Mouse (Mus musculus) liver, embryonic 15.5 days (tissue): ENCODE measurements around the gene Tmem201. TPM values are rescaled to one million over a fixed set of nuclear protein-coding genes. Genes with fewer than 3 reads are reported as not detected.

Experiments used
- ATAC-seq: fragments of 200-750 bp; cut with Nextera tagmentation; 2 replicates; pipeline ENCODE4 v1.8.0; 2017; ENCODE audit warnings: moderate number of reproducible peaks, mild to moderate bottlenecking, moderate library complexity; ENCODE audit not compliant: insufficient read depth
- H3K27ac ChIP-seq: fragments of 300-500 bp; sonication (generic); replicated peaks from 2 replicates; pipeline ENCODE4 v1.5.1; 2015; ENCODE audit warnings: mild to moderate bottlenecking, inconsistent platforms
- H3K27me3 ChIP-seq: fragments of 300-500 bp; sonication (generic); 2 replicates; pipeline ENCODE4 v1.6.1; 2015; ENCODE audit warnings: mild to moderate bottlenecking, inconsistent platforms
- H3K36me3 ChIP-seq: fragments of 300-500 bp; sonication (generic); replicated peaks from 2 replicates; pipeline ENCODE4 v1.6.1; 2015; ENCODE audit warnings: moderate library complexity, mild to moderate bottlenecking, inconsistent platforms
- H3K4me1 ChIP-seq: fragments of 300-500 bp; sonication (generic); replicated peaks from 2 replicates; pipeline ENCODE4 v1.6.1; 2015; ENCODE audit warnings: inconsistent platforms
- H3K4me2 ChIP-seq: fragments of 300-500 bp; sonication (generic); 2 replicates; pipeline ENCODE4 v1.6.1; 2015; ENCODE audit warnings: moderate library complexity, mild to moderate bottlenecking, inconsistent platforms
- H3K4me3 ChIP-seq: fragments of 300-500 bp; sonication (generic); replicated peaks from 2 replicates; pipeline ENCODE4 v1.5.1; 2015; ENCODE audit warnings: mild to moderate bottlenecking, inconsistent platforms
- H3K9ac ChIP-seq: fragments of 300-500 bp; sonication (generic); 2 replicates; pipeline ENCODE4 v1.6.1; 2015; ENCODE audit warnings: moderate library complexity, mild to moderate bottlenecking, inconsistent platforms
- H3K9me3 ChIP-seq: fragments of 300-500 bp; sonication (generic); replicated peaks from 2 replicates; pipeline ENCODE4 v1.6.1; 2016; ENCODE audit warnings: inconsistent platforms
- WGBS: fragments of 180-500 bp; shearing (Covaris S2); methylation state at CpG from one replicate; pipeline ENCODE4 v1.1.7; 2015; ENCODE audit warnings: mixed read lengths; ENCODE audit not compliant: insufficient replicate concordance; 5-methylcytosine and 5-hydroxymethylcytosine counted together
- polyA plus RNA-seq: library from polyadenylated mRNA; unstranded; fragments of >200 nt; fragmentation: Nextera tagmentation; extraction: Ambion mirVana; gene quantifications from 2 replicates; pipeline ENCODE4 v1.2.1, GENCODE M21; 2015

The Tmem201 gene
- polyA plus RNA-seq, 1 experiment from 2014 or later = 6.6 TPM

DNA sequence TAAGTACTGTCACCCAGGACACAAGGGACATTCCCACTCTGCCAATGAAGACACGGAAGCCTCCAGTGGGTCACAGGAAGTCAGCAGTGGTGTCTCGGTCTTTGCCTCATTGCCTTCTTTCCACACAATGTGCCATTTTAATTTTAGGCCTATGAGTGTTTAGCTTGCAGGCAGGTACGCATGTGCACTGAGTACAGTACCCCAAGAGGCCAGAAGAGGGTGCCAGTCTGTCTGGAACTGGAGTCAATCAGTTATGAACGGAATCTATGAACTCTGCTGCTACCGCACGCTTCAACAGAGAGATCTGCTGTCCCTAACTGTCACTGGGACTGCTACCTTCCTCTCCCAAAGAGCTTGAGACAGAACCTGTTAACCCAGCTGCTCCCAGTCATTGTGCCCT lies 18.2 kb downstream of the Tmem201 start:
- 58% methylated on average over 6 of the region's 6 CpGs for WGBS
- no peaks in the 10 kb centered on the region for H3K9me3 ChIP-seq
- H3K4me1 ChIP-seq = no peaks in the 10 kb centered on the region
- peaks cover 58% of the 10 kb centered on the region for H3K36me3 ChIP-seq
- H3K9ac ChIP-seq = no peak overlapping the region
- ATAC-seq = no peak
- H3K4me2 ChIP-seq = no peak overlapping the region
- H3K27ac ChIP-seq = no peak overlapping the region
- H3K27me3 ChIP-seq = no peaks in the 10 kb centered on the region
- no peak overlapping the region for H3K4me3 ChIP-seq

- Histone ChIP-seq H3K9ac (no peak overlapping the region), H3K9me3 (no peaks in the 10 kb centered on the region), H3K36me3 (peaks cover 34% of the 10 kb centered on the region), H3K4me1 (no peaks in the 10 kb centered on the region; the same call in 1 of the 2 replicates), H3K4me3 (no peak overlapping the region), H3K27ac (no peak overlapping the region), H3K4me2 (no peak overlapping the region), H3K27me3 (no peaks in the 10 kb centered on the region)
- 57% methylated on average over 3 of the region's 3 CpGs for whole genome bisulfite sequencing
- no peak for ATAC-seq
Observed at GRCm38 (mm10) chr4:149714542-149714941, 23.3 kb downstream of the Tmem201 start.

DNA sequence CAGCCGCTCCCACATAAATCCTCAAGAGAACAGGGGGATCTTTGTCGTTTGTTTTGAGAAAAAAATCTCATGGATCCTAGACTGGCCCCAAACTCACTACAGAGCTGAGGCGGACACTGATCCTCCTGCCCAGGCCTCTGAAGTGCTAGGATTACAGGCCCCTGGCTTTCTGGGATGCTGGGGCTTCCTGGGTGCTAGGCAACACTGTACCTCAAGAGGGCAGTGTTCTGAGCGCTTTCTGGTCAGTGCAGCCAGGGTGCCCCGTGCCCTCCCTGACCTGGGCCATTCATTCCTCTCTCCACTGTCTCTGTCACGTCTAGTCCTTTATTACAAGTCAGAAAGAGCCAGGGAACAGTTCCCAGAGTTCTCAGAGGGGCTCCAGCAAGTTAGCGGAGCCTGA lies 25.9 kb downstream of the Tmem201 start:
- Histone ChIP-seq H3K27me3 (no peaks in the 10 kb centered on the region), H3K27ac (no peak overlapping the region)
- WGBS = 29% methylated on average over 7 of the region's 7 CpGs

GRCm38 (mm10) chr4:149711485-149711884 lies 26.4 kb downstream of the Tmem201 start:
- no peak overlapping the region for H3K9ac ChIP-seq
- H3K27ac ChIP-seq = no peak overlapping the region
- no peaks in the 10 kb centered on the region for H3K9me3 ChIP-seq
- ATAC-seq = 0 out of 2 replicates have a peak, but pooled peaks have one; percentile 20
- H3K4me3 ChIP-seq = no peak overlapping the region
- peaks cover 7% of the 10 kb centered on the region for H3K36me3 ChIP-seq
- H3K4me1 ChIP-seq = no peaks in the 10 kb centered on the region; the same call in 1 of the 2 replicates
- no peaks in the 10 kb centered on the region for H3K27me3 ChIP-seq
- WGBS = 71% methylated on average over 5 of the region's 5 CpGs
- no peak overlapping the region for H3K4me2 ChIP-seq

More for the DNA sequence above, 25.9 kb downstream of the Tmem201 start:
- no peak for ATAC-seq
- no peaks in the 10 kb centered on the region; the same call in 1 of the 2 replicates for H3K4me1 ChIP-seq
- no peak overlapping the region for H3K4me3 ChIP-seq
- H3K36me3 ChIP-seq = peaks cover 10% of the 10 kb centered on the region
- H3K4me2 ChIP-seq = no peak overlapping the region
- H3K9ac ChIP-seq = no peak overlapping the region
- no peaks in the 10 kb centered on the region for H3K9me3 ChIP-seq

DNA sequence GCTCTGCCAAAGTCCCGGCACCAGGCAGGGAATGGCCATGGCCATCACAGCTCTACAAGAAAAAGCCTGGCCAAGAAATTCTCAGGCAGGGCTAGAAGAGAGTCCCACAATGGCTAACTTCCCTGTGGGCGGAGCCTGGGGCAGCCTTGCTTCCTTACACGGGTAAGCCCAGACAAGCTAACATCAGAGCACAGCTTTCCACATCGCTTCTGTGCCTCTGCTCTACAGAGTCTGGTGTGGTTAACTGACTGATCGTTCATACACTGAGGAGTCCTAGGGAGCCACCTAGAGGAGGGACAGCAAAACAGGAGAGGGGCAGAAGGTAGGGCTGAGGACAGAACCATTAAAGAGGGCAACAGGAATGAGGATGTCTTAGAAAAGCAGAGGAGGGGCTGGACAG lies 27.3 kb downstream of the Tmem201 start:
- no peaks in the 10 kb centered on the region for H3K27me3 ChIP-seq
- peak; percentile 71 for ATAC-seq
- 10% methylated on average over 5 of the region's 5 CpGs for WGBS
- no peaks in the 10 kb centered on the region; the same call in 1 of the 2 replicates for H3K36me3 ChIP-seq
- no peak overlapping the region for H3K4me3 ChIP-seq
- no peaks in the 10 kb centered on the region for H3K9me3 ChIP-seq
- no peaks in the 10 kb centered on the region; the same call in 1 of the 2 replicates for H3K4me1 ChIP-seq
- H3K4me2 ChIP-seq = no peak overlapping the region
- no peak overlapping the region for H3K9ac ChIP-seq
- no peak overlapping the region for H3K27ac ChIP-seq

DNA sequence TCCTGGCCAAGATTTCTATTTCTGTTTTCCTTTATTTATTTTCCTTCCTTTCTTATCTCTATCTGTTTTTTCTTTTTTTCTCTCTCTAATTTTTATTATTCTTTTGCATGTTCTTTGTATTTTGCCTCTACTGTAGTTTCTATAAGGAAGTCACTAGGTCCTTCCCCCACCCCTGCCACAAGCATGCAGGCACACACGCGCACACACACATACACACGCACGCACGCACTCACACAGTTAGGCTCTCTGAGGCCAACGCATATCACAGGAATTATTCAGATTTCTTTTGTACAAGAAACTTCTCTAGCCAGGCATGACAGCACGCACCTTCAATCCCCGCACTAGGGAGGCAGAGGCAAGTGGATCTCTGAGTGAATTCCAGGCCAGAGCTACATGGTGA lies 31.9 kb downstream of the Tmem201 start:
- peaks cover 19% of the 10 kb centered on the region for H3K4me1 ChIP-seq
- no peak overlapping the region for H3K9ac ChIP-seq
- H3K9me3 ChIP-seq = no peaks in the 10 kb centered on the region
- no peaks in the 10 kb centered on the region for H3K36me3 ChIP-seq
- no peak overlapping the region for H3K4me3 ChIP-seq
- no peaks in the 10 kb centered on the region for H3K27me3 ChIP-seq
- ATAC-seq = no peak
- WGBS = 63% methylated on average over 8 of the region's 8 CpGs
- no peak overlapping the region for H3K27ac ChIP-seq
- H3K4me2 ChIP-seq = no peak overlapping the region

- no peaks in the 10 kb centered on the region for H3K36me3 ChIP-seq
- H3K4me2 ChIP-seq = no peak overlapping the region
- H3K9me3 ChIP-seq = no peaks in the 10 kb centered on the region
- no peak overlapping the region for H3K9ac ChIP-seq
- ATAC-seq = no peak
- H3K27ac ChIP-seq = no peak overlapping the region
- peaks cover 19% of the 10 kb centered on the region for H3K4me1 ChIP-seq
- H3K4me3 ChIP-seq = no peak overlapping the region
- H3K27me3 ChIP-seq = 0 out of 2 replicates have a peak, but pooled peaks cover 4% of the 10 kb centered on the region
- WGBS = 30% methylated on average over 7 of the region's 7 CpGs
Observed at GRCm38 (mm10) chr4:149705298-149705697, 32.5 kb downstream of the Tmem201 start.

DNA sequence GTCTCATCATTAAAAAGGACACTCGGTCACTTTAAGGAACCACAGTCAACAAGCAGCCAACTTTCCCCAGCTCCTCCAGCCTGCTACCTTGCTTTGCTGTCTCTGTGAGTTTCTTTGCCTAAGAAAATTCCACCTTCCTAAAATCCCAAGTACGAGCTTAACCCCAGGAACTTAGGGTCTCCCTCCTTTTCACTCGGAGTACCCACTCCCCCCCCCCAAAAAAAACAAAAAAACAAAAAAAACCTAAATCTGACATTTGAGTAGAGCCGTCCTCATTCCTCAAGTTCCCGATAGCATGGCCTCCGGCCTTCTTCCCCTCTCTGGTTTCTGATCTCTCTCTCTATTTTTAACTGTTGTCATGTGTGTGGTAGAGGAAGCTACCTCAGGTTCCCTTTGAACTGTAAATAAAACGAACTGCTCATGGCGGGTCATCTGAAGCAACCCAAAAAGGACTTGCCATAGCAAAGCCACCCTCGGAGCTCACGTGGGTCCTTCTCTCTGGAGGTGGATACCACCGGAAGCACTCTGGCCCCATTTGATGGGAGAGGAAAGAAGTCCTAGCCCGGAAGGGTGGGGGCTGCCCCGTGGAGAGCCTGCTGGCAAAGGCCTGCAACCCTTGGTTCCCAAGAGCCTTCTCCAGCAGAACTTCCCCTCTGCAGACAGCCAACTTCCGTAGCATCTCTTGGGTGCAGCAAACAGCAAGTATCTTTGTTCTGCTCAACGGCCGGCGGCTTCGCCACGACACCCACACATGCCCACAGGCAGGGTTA lies 35.4 kb downstream of the Tmem201 start, which contains the start of gene Pik3cd:
Pik3cd (minus strand) TSS at position 362 of the 770 bp plus-strand sequence.
- peaks cover 4% of the 10 kb centered on the region; the same call in 1 of the 2 replicates for H3K27me3 ChIP-seq
- H3K9me3 ChIP-seq = no peaks in the 10 kb centered on the region
- peak; percentile 14; the same call in 1 of the 2 replicates for ATAC-seq
- H3K9ac ChIP-seq = no peak within 1 kb of the TSS
- 21% methylated on average over 19 of the region's 19 CpGs for WGBS
- peak within 1 kb of the TSS; percentile 11 for H3K4me2 ChIP-seq
- H3K27ac ChIP-seq = peak within 1 kb of the TSS; percentile 48
- no peaks in the 10 kb centered on the region for H3K36me3 ChIP-seq
- peak within 1 kb of the TSS; percentile 2; the same call in 1 of the 2 replicates for H3K4me3 ChIP-seq
- peaks cover 34% of the 10 kb centered on the region for H3K4me1 ChIP-seq

DNA sequence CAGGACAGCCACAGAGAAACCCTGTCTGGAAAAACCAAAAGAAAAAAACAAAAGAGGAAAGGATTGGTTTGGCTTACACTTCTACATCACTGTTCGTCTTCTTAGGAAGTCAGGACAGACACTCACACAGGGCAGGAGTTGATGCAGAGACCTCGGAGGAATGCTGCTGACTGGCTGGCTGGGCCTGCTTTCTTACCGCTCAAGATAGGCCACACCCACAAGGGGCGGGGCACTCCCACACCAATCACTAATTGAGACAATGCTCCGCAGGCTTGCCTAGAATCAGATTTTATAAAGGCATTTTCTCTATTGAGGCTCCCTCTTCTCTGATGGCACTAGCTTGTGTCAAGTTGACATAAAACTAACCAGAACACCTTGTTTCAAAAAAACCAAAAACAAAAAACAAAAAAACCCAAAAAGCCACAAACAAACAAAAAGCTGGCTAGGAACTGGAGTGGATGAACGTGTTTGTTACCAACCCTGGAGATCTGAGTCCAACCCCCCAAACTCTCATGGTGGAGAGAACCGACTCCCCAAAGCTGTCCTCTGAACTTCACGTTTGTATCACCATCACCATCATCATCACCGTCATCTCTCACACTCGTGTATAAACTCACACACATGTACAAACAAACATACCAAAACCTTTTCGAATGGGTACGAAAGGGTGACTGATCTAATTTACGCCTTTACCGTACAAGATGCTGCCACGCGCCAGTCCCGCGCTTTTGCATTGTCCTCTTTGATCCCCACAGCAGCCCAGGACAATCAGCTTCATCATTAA lies 36.2 kb downstream of the Tmem201 start:
- H3K9me3 ChIP-seq = no peaks in the 10 kb centered on the region
- no peak for ATAC-seq
- peaks cover 42% of the 10 kb centered on the region for H3K4me1 ChIP-seq
- 51% methylated on average over 18 of the region's 18 CpGs for WGBS
- H3K27ac ChIP-seq = peak overlapping the region; percentile 42
- H3K9ac ChIP-seq = no peak overlapping the region
- H3K36me3 ChIP-seq = no peaks in the 10 kb centered on the region
- peak overlapping the region; percentile 11 for H3K4me2 ChIP-seq
- peaks cover 4% of the 10 kb centered on the region; the same call in 1 of the 2 replicates for H3K27me3 ChIP-seq
- H3K4me3 ChIP-seq = peak overlapping the region; percentile 2

DNA sequence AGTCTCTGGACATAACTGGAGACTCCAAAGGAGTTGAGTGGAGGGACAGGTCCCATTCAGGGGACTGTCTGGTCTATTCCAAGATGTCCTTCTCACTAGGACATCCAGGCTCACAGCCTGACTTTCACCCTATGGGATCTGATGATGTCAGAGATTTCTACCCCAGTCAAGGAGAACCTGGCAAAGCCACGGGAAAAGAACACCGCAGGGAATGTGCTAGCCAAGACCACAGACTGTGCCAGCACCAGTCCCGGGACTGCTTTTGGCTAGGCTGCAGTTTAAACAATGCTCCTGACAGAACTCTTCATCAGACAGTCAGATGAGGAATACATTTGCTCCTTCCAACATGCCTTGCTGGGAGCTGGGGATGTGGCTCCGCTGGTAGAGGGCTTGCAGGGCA lies 37.9 kb downstream of the Tmem201 start:
- H3K4me3 ChIP-seq = no peak overlapping the region
- no peak overlapping the region for H3K27ac ChIP-seq
- no peaks in the 10 kb centered on the region for H3K9me3 ChIP-seq
- 73% methylated on average over 4 of the region's 4 CpGs for WGBS
- H3K4me2 ChIP-seq = peak overlapping the region; percentile 39
- ATAC-seq = no peak
- no peak overlapping the region for H3K9ac ChIP-seq
- H3K4me1 ChIP-seq = peaks cover 53% of the 10 kb centered on the region
- H3K36me3 ChIP-seq = no peaks in the 10 kb centered on the region
- H3K27me3 ChIP-seq = peaks cover 4% of the 10 kb centered on the region; the same call in 1 of the 2 replicates
